Mouse (Mus musculus) thymus, postnatal 14 days (tissue): ENCODE data around the gene Cisd1.
"Not testable (repeated sequence)": the region's sequence is repeated elsewhere in the genome, so short reads cannot be mapped to it uniquely, and the experiment has no call there.

Experiments
- DNase-seq: peaks from one replicate; pipeline ENCODE4 v3.0.0; 2021

Gene Cisd1

GRCm38 (mm10) chr10:71344579-71345143 lies at the start of gene Cisd1:
TSS of gene Cisd1 (minus strand) at chr10:71344954.
- DNase-seq, result peak; percentile 94

DNA sequence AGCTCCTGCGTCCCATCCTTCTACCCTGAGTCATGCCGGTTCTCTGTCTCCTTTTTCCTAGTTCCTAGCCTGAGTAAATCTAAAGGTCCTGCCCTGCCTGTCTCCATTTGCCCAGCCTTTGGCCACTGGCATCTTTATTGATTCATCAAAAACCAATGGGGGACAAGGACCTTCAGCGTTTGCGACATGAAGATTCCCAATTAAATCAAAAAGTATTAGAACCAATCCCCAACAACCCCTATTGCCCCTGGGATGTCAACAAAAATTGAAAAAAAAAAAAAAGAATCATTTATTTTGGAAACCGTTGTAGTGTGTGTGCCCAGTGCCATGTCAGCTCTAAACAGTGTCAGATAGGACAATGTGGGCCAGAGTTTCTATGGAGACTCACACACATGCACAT lies 44.6 kb upstream of the Cisd1 start:
- DNase-seq, result no peak

- no peak for DNase-seq
Observed at GRCm38 (mm10) chr10:71384159-71385044, 39.6 kb upstream of the Cisd1 start.

DNA sequence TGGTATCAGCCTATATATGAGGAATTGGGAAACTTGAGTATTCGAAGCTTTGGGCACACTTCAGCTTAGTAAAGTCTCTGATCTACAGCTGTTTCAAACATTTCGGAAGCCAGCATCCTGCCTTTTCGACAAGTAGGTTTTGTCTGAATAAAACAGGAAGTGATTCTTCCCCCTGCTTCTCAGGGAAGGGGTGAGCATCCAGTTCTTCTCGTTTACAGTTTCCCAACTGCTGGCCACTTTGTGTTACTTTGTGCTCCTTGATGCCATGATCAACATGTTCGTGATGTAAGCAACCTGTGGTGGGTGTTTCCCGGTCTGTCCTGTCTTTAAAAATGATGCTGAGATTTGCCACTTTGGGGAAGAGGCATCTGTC lies 38.8 kb upstream of the Cisd1 start:
- DNase-seq, result not testable (repeated sequence)

DNA sequence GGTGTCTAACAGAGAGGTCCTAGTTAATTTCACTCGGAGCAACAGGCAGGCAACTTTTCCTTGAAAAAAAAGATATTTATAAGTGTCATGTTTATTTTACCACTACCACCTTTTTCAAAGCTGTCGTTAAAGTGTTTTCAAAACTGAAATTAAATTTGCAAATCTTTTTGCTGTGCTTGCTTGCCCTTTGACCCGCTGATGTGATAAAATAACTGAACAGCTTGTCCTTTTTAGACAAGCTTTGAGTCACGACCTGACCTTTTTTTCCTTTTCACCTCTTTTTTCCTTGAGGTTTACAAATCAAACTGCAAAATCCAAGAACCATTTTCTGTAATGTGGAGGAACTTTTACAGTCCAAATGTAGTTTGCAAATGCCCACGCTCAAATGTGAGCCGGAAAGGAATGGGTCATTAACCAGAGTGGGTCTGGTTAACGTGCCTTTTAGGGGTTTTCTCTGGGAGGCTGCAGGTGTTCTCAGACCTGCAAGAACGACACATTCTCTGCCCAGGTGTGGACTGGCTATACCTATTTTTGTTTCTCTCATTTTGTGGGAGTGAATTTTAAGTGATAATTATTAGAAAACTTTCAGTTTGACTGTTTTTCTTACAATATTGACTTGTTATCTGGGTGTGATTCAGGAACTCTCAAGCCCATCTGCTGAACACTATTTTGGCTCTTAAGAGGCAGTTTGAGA lies 38.3 kb upstream of the Cisd1 start:
- DNase-seq, result no peak

DNA sequence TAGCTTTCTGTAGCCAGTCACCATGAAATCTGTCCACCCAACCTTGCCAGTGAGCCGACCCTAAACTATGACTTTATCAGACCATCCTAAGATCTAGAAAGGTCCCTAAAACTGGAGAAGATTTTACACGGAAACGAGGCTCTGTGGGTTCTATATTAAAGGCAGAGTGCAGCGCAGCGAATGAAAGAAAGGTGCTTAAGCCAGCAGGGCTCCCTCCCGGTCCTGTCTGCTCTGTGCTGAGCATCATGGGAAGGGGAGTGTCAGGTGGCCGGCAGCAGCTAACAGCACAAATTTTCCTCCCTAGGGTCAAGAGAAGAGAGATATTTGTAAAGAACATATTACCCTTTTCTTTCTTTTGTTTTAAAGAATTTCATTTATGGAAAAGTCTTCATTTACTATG lies 37.4 kb upstream of the Cisd1 start:
- no peak for DNase-seq

GRCm38 (mm10) chr10:71381471-71382033 lies 36.8 kb upstream of the Cisd1 start:
- DNase-seq, result no peak

- DNase-seq, result no peak
Observed at GRCm38 (mm10) chr10:71380406-71380805, 35.7 kb upstream of the Cisd1 start.

DNA sequence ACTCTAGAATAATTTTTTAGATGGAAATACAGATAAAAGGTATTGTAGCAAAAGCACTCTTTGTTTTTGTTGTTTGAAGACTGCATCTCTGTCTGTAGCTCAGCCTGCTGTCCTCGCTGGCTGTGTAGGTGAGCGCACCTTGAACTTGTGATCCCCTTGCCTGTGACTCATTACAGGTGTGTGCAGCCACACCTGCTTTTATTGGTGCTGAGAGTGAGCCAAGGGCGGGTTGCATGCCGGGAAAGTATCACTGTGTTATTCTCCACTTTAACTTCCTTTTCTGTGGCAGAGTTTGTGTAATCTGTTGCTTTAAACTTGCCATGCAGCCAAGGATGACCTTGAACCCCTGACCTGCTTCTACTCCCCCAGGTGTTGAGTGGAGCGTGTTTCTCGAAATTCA lies 31.3 kb upstream of the Cisd1 start:
- no peak for DNase-seq

DNA sequence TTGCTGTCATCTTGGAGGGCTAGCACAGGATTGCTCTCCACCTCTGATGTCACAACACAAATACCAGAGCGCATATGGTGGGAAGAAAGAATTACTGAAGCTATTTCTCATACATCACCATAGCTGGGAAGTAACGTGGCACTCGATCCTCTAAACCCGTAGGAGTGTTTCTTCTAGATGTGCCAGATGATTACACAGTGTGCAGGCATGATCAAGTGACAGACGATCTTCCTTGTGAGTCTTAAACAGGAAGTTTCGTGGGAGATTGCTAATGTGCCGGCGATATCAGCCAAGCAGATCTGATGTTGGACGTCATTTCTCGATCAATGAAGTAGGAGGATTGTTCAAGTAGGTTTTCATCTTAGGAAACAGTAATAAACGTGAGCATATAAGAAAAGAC lies 29.0 kb upstream of the Cisd1 start:
- DNase-seq, result no peak

- no peak for DNase-seq
Observed at GRCm38 (mm10) chr10:71371881-71372280, 27.1 kb upstream of the Cisd1 start.

- no peak for DNase-seq
Observed at GRCm38 (mm10) chr10:71369466-71369865, 24.7 kb upstream of the Cisd1 start.

GRCm38 (mm10) chr10:71368128-71368940 lies 23.6 kb upstream of the Cisd1 start:
- DNase-seq, result no peak

GRCm38 (mm10) chr10:71363858-71364257 lies 19.1 kb upstream of the Cisd1 start:
- DNase-seq, result no peak

- DNase-seq, result no peak
Observed at GRCm38 (mm10) chr10:71363440-71363839, 18.7 kb upstream of the Cisd1 start.

DNA sequence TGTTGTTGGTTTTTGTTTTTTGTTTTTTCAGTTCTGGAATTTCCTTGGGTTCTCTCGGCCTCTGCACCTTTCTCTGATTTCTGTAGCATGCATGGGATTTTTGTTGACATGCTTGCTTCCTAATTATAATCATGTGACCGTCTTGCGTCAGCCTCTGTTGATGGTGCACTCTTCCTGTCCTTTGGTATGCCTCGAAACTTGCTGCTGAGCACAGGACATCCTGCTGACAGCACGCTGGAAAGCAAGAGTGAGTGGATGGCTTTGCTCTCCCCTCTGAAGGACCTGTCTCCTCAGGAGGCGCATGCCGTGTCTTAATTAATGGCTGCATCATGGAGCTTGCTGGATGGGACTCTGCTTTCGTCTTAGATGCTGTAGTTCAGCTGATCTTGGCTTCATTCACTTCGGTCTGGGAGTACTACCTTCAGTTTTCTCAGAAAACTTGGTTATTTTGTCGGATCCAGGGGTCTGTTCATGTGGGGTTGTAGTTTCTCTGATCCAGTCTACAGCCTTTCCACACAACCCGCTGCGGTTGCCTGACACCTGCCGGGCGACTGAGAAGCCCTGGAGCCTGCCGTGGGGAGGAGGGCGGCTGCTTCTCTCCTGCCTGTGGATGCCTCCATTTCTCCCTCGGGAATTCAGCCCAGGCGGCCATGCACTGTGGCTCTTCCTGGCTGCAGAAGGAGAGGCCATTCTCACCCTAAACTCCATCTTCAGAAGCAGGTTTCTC lies 17.2 kb upstream of the Cisd1 start:
- DNase-seq, result peak; percentile 18

GRCm38 (mm10) chr10:71361044-71361443 lies 16.3 kb upstream of the Cisd1 start:
- DNase-seq, result no peak

- DNase-seq, result no peak
Observed at GRCm38 (mm10) chr10:71354947-71355346, 10.2 kb upstream of the Cisd1 start.

- DNase-seq, result no peak
Observed at GRCm38 (mm10) chr10:71353850-71354249, 9.1 kb upstream of the Cisd1 start.

DNA sequence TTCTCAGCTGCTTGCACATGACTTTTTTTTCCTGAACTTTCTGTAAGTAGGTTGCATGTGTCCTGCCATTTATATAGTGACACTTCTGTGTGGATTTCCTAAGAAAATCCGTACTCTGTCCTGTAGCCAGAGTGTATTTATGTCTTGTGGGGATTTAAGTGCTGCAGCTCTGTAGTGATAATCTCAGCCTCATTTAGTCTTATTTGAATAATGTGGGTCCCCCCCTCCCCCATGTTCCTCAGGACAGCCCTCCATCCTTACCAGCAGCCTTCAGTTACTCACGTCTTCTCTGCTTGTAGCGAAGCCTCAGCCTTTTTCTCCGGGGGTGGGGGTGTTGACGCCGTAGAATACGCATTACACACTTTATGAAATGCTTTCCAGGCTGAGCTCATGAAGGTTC lies 6.5 kb upstream of the Cisd1 start:
- DNase-seq, result no peak

- DNase-seq, result no peak
Observed at GRCm38 (mm10) chr10:71349290-71349689, 4.5 kb upstream of the Cisd1 start.
